24 mouse cellular contexts compared by ENCODE assay signal in the genomic region with DNA sequence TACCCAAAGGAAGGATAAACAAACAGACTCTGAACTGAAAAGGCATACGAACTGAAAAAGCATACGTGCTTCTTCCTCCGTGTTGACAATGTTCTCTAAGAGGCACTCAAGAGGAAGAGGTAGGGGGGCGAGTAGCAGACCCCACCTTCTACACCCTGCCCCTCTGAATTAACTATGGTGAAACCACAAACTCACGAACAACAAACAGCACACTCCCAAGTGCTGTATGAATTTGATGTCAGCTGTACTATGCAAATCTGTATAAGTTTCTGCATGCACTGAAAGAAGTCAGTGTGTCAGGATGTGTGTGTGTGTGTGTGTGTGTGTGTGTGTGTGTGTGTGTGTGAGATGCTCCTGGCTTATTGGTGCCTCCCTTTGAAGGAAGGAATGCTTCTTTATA.
DNase-seq lines count a peak whose midpoint lies in the region; TF ChIP-seq lines count a peak whose summit lies in the region.
"Had no signal": no experiment of that assay in that cellular context is flagged by ENCODE, and none has a peak within 500 bp of the region (broad histone marks: within the 10 kb centered on the region; RNA-seq: fewer than 3 reads in every experiment).

No protein-coding gene starts in this region.

- TF ChIP-seq POLR2A in spleen, adult 2 months (IDR thresholded peaks at IDR 0.05; ENCODE audit: low read depth, low read length), result no peak

- no peak overlapping the region for H3K4me3 ChIP-seq in spleen, adult 2 months (ENCODE audit: extremely low read depth, insufficient read depth, insufficient read length)
- H3K4me3 ChIP-seq: forebrain, embryonic 10.5 days; gastrocnemius, adult 2 months; heart, embryonic 10.5 days; kidney, embryonic 15.5 days; limb, embryonic 10.5 days; liver, embryonic 15.5 days; lung, embryonic 15.5 days; midbrain, embryonic 10.5 days; stomach, embryonic 15.5 days had no signal

- H3K4me1 ChIP-seq in spleen, adult 2 months (ENCODE audit: control insufficient read depth, insufficient read depth, insufficient read length), result peaks cover 3% of the 10 kb centered on the region; the same call in 1 of the 2 replicates

- DNase-seq in spleen, adult 2 months (ENCODE audit: low read depth in 1 of 2, low spot score in 2 of 2), result no peak
- DNase-seq in spleen, postnatal 4 days (ENCODE audit: low spot score in 2 of 2), result no peak
- peak; percentile 46 for DNase-seq in induced T-regulatory cell, adult 2 months (ENCODE audit: low read depth)
- peak; percentile 79 for DNase-seq in thymus, postnatal 0 days (ENCODE audit: low spot score)
- no peak for DNase-seq in layer of hippocampus, postnatal 36 days
- no peak for DNase-seq in adrenal gland, adult 2 months
- DNase-seq in layer of hippocampus, postnatal 14 days (ENCODE audit: low spot score in 2 of 2), result no peak
- DNase-seq in lung, postnatal 25 days (ENCODE audit: low spot score), result no peak
- DNase-seq: cerebellum, adult 11-12 months; cerebellum, postnatal 14 days; gastrocnemius, adult 2 months; kidney, adult 11 months; liver; retina, postnatal 1 day; right cerebral cortex, postnatal 25 days; spleen, adult 18-20 months had no signal

- H3K27ac ChIP-seq in spleen, adult 2 months (ENCODE audit: insufficient read depth, low read length), result peak overlapping the region; percentile 63
- H3K27ac ChIP-seq: forebrain, embryonic 10.5 days; gastrocnemius, adult 2 months; heart, embryonic 10.5 days; kidney, embryonic 15.5 days; limb, embryonic 10.5 days; liver, embryonic 15.5 days; lung, embryonic 15.5 days; midbrain, embryonic 10.5 days; stomach, embryonic 15.5 days had no signal

- no peak for TF ChIP-seq CTCF in spleen, adult 2 months (IDR thresholded peaks at IDR 0.05; ENCODE audit: extremely low read depth, insufficient read depth, insufficient read length, insufficient replicate concordance)

- H3K27me3 ChIP-seq in spleen, adult 2 months (ENCODE audit: control insufficient read depth, insufficient read depth, low read length), result no peaks in the 10 kb centered on the region
- H3K27me3 ChIP-seq: kidney, embryonic 15.5 days; liver, embryonic 15.5 days; lung, embryonic 15.5 days; stomach, embryonic 15.5 days had no signal

- H3K36me3 ChIP-seq in spleen, adult 2 months (ENCODE audit: control insufficient read depth, insufficient read depth, low read length), result no peaks in the 10 kb centered on the region
- H3K36me3 ChIP-seq: limb, embryonic 10.5 days; lung, embryonic 15.5 days had no signal

- WGBS in spleen, adult 2 months, result 29% methylated on average over 5 of the region's 5 CpGs

Comparison
In these comparisons a context has a peak if more than half of its experiments do, and no peak if none do; other contexts are left out.
1. DNase-seq: peak in induced T-regulatory cell, adult 2 months (single experiment) and thymus, postnatal 0 days (single experiment); none in spleen, adult 2 months (0 of 2), spleen, postnatal 4 days (0 of 2), layer of hippocampus, postnatal 36 days (0 of 2), adrenal gland, adult 2 months (single experiment), layer of hippocampus, postnatal 14 days (0 of 2) and lung, postnatal 25 days (single experiment).